Mouse (Mus musculus): ENCODE results near the gene Elob.

DNA sequence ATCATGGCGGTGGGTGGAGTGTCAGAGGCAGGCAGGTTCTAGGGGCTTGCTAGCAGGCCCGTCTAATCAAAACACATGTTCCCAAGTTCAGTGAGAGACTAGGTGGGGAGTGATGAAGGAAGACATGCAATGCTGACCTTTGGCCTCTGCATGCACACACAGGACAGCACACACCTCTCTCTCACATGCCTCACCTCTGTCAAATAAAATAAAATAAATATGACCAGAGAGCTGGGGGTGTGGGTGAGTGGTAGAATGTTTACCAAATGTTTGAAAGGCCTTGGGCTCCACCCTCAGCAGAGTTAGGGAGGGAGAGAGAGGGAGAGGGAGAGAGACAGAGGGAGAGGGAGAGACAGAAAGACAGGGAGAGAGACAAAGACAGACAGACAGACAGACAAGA lies 29.0 kb upstream of the Elob start:
- TF ChIP-seq CTCF (IDR thresholded peaks at IDR 0.05; ENCODE audit: control insufficient read depth, insufficient read depth, insufficient replicate concordance, low read depth, low read length) (no peak), POLR2A (IDR thresholded peaks at IDR 0.05; ENCODE audit: control insufficient read depth, low read depth, low read length) (no peak)
